Mouse (Mus musculus) hindbrain, embryonic 11.5 days (tissue): ENCODE results near the gene Ankrd2. TPM values are rescaled to one million over a fixed set of nuclear protein-coding genes. Genes with fewer than 3 reads are reported as not detected.

Experiments
- ATAC-seq: fragments of 200-750 bp; cut with Nextera tagmentation; 2 replicates; pipeline ENCODE4 v1.8.0; 2017; ENCODE audit warnings: mild to moderate bottlenecking, moderate TSS enrichment, moderate library complexity; ENCODE audit not compliant: low FRiP score
- DNase-seq: peaks from one replicate; pipeline ENCODE4 v3.0.0-alpha.2; 2015; ENCODE audit warnings: low spot score
- H3K27ac ChIP-seq: fragments of 300-500 bp; sonication (generic); 2 replicates; pipeline ENCODE4 v1.5.1; 2014; ENCODE audit warnings: mild to moderate bottlenecking, low read depth, low read length
- H3K27me3 ChIP-seq: fragments of 300-500 bp; sonication (generic); 2 replicates; pipeline ENCODE4 v1.6.1; 2014; ENCODE audit warnings: mild to moderate bottlenecking, low read length, moderate library complexity, mixed read lengths; ENCODE audit not compliant: control insufficient read depth, insufficient read depth
- H3K36me3 ChIP-seq: fragments of 300-500 bp; sonication (generic); 2 replicates; pipeline ENCODE4 v1.6.1; 2014; ENCODE audit warnings: mild to moderate bottlenecking, low read length, moderate library complexity, mixed read lengths; ENCODE audit not compliant: control insufficient read depth, insufficient read depth
- H3K4me1 ChIP-seq: fragments of 300-500 bp; sonication (generic); replicated peaks from 2 replicates; pipeline ENCODE4 v1.6.1; 2014; ENCODE audit warnings: low read length, mixed read lengths; ENCODE audit not compliant: control insufficient read depth, insufficient read depth
- H3K4me2 ChIP-seq: fragments of 300-500 bp; sonication (generic); replicated peaks from 2 replicates; pipeline ENCODE4 v1.6.1; 2014; ENCODE audit warnings: mild to moderate bottlenecking, low read depth, low read length
- H3K4me3 ChIP-seq: fragments of 300-500 bp; sonication (generic); 2 replicates; pipeline ENCODE4 v1.5.1; 2014; ENCODE audit warnings: low read depth, low read length
- H3K9ac ChIP-seq: fragments of 300-500 bp; sonication (generic); 2 replicates; pipeline ENCODE4 v1.6.1; 2014; ENCODE audit warnings: low read depth, low read length
- H3K9me3 ChIP-seq: fragments of 300-500 bp; sonication (generic); 2 replicates; pipeline ENCODE4 v1.6.1; 2016; ENCODE audit warnings: low read length; ENCODE audit not compliant: control insufficient read depth
- WGBS: fragments of 180-500 bp; shearing (Covaris S2); extraction: QIAGEN DNeasy Blood & Tissue Kit; methylation state at CpG from one replicate; pipeline ENCODE4 v1.1.7; 2014; 5-methylcytosine and 5-hydroxymethylcytosine counted together
- polyA plus RNA-seq: library from polyadenylated mRNA; unstranded; fragments of >200 nt; fragmentation: Nextera tagmentation; extraction: Ambion mirVana; gene quantifications from 2 replicates; pipeline ENCODE4 v1.2.1, GENCODE M21; 2014

Gene Ankrd2
- polyA plus RNA-seq, 1 experiment from 2014 or later: not detected

- H3K4me1 ChIP-seq: no peaks in the 10 kb centered on the region
- DNase-seq (no peak), ATAC-seq (no peak)
- no peak overlapping the region for H3K4me2 ChIP-seq
- no peaks in the 10 kb centered on the region for H3K9me3 ChIP-seq
- no peak overlapping the region for H3K9ac ChIP-seq
- no peaks in the 10 kb centered on the region for H3K36me3 ChIP-seq
- no peak overlapping the region for H3K27ac ChIP-seq
- WGBS: 91% methylated on average over 9 of the region's 9 CpGs
- H3K4me3 ChIP-seq: no peak overlapping the region
- no peaks in the 10 kb centered on the region for H3K27me3 ChIP-seq
Measured at GRCm38 (mm10) chr19:41998770-41999548, 36.8 kb upstream of the Ankrd2 start.

- Histone ChIP-seq H3K4me1 (no peaks in the 10 kb centered on the region), H3K4me2 (no peak overlapping the region), H3K27ac (no peak overlapping the region), H3K9me3 (no peaks in the 10 kb centered on the region), H3K27me3 (no peaks in the 10 kb centered on the region), H3K9ac (no peak overlapping the region), H3K4me3 (no peak overlapping the region), H3K36me3 (no peaks in the 10 kb centered on the region)
- DNase-seq (no peak), ATAC-seq (no peak)
- WGBS: 88% methylated on average over 4 of the region's 4 CpGs
Measured at GRCm38 (mm10) chr19:41999688-42000283, 36.0 kb upstream of the Ankrd2 start.

GRCm38 (mm10) chr19:42000446-42000958, 35.3 kb upstream of the Ankrd2 start:
- ATAC-seq: no peak
- Histone ChIP-seq H3K36me3 (no peaks in the 10 kb centered on the region), H3K4me3 (no peak overlapping the region), H3K9ac (no peak overlapping the region), H3K9me3 (no peaks in the 10 kb centered on the region), H3K27me3 (no peaks in the 10 kb centered on the region), H3K4me1 (no peaks in the 10 kb centered on the region), H3K4me2 (no peak overlapping the region), H3K27ac (no peak overlapping the region; the same call in 1 of the 2 replicates)
- DNase-seq: no peak
- 59% methylated on average over 4 of the region's 4 CpGs for WGBS

- Histone ChIP-seq H3K9ac (no peak overlapping the region), H3K36me3 (no peaks in the 10 kb centered on the region), H3K4me3 (no peak overlapping the region), H3K4me1 (no peaks in the 10 kb centered on the region), H3K27ac (no peak overlapping the region), H3K27me3 (no peaks in the 10 kb centered on the region), H3K4me2 (no peak overlapping the region), H3K9me3 (no peaks in the 10 kb centered on the region)
- WGBS: 91% methylated on average over 12 of the region's 12 CpGs
- DNase-seq (no peak), ATAC-seq (no peak)
Measured at GRCm38 (mm10) chr19:42001253-42001980, 34.4 kb upstream of the Ankrd2 start.

- H3K9ac ChIP-seq: no peak overlapping the region
- no peaks in the 10 kb centered on the region for H3K9me3 ChIP-seq
- 78% methylated on average over 6 of the region's 6 CpGs for WGBS
- no peak overlapping the region for H3K27ac ChIP-seq
- H3K4me2 ChIP-seq: no peak overlapping the region
- H3K27me3 ChIP-seq: no peaks in the 10 kb centered on the region
- no peak for ATAC-seq
- no peaks in the 10 kb centered on the region for H3K4me1 ChIP-seq
- no peak overlapping the region for H3K4me3 ChIP-seq
- H3K36me3 ChIP-seq: no peaks in the 10 kb centered on the region
- no peak for DNase-seq
Measured at GRCm38 (mm10) chr19:42004258-42004657, 31.5 kb upstream of the Ankrd2 start.

- Histone ChIP-seq H3K9me3 (no peaks in the 10 kb centered on the region), H3K27ac (no peak overlapping the region), H3K27me3 (no peaks in the 10 kb centered on the region), H3K9ac (no peak overlapping the region), H3K4me3 (no peak overlapping the region), H3K4me2 (no peak overlapping the region), H3K36me3 (no peaks in the 10 kb centered on the region), H3K4me1 (no peaks in the 10 kb centered on the region)
- 84% methylated on average over 3 of the region's 3 CpGs for WGBS
- ATAC-seq (no peak), DNase-seq (no peak)
Measured at GRCm38 (mm10) chr19:42005616-42006015, 30.2 kb upstream of the Ankrd2 start.

- Histone ChIP-seq H3K4me3 (no peak overlapping the region), H3K4me2 (no peak overlapping the region), H3K27me3 (no peaks in the 10 kb centered on the region), H3K9me3 (no peaks in the 10 kb centered on the region), H3K36me3 (no peaks in the 10 kb centered on the region), H3K4me1 (no peaks in the 10 kb centered on the region), H3K27ac (no peak overlapping the region), H3K9ac (no peak overlapping the region)
- ATAC-seq: no peak
- DNase-seq: no peak
- WGBS: 71% methylated on average over 8 of the region's 8 CpGs
Measured at GRCm38 (mm10) chr19:42006568-42006967, 29.2 kb upstream of the Ankrd2 start.

- H3K9ac ChIP-seq: no peak overlapping the region
- ATAC-seq (no peak), DNase-seq (no peak)
- no peak overlapping the region for H3K27ac ChIP-seq
- H3K4me1 ChIP-seq: no peaks in the 10 kb centered on the region
- WGBS: 61% methylated on average over 3 of the region's 3 CpGs
- H3K36me3 ChIP-seq: no peaks in the 10 kb centered on the region
- no peaks in the 10 kb centered on the region for H3K9me3 ChIP-seq
- no peaks in the 10 kb centered on the region for H3K27me3 ChIP-seq
- H3K4me3 ChIP-seq: no peak overlapping the region
- H3K4me2 ChIP-seq: no peak overlapping the region
Measured at GRCm38 (mm10) chr19:42008586-42008985, 27.2 kb upstream of the Ankrd2 start.
